Mouse (Mus musculus) embryonic facial prominence, embryonic 10.5 days (tissue): Measurements from ENCODE around the gene Mxd4. TPM values are rescaled to one million over a fixed set of nuclear protein-coding genes. Genes with fewer than 3 reads are reported as not detected.

ENCODE experiments used
- DNase-seq: peaks from one replicate; pipeline ENCODE4 v3.0.0-alpha.2; 2017; ENCODE audit warnings: low spot score
- H3K27ac ChIP-seq: fragments of 300-500 bp; sonication (generic); replicated peaks from 2 replicates; pipeline ENCODE4 v1.5.1; 2016; ENCODE audit warnings: mild to moderate bottlenecking
- H3K27me3 ChIP-seq: fragments of 300-500 bp; sonication (generic); replicated peaks from 2 replicates; pipeline ENCODE4 v1.6.1; 2016; ENCODE audit warnings: low read depth, mild to moderate bottlenecking; ENCODE audit not compliant: poor library complexity, severe bottlenecking
- H3K36me3 ChIP-seq: fragments of 300-500 bp; sonication (generic); replicated peaks from 2 replicates; pipeline ENCODE4 v1.6.1; 2016; ENCODE audit warnings: mild to moderate bottlenecking, moderate library complexity
- H3K4me1 ChIP-seq: fragments of 300-500 bp; sonication (generic); 2 replicates; pipeline ENCODE4 v1.6.1; 2016
- H3K4me3 ChIP-seq: fragments of 300-500 bp; sonication (generic); 2 replicates; pipeline ENCODE4 v1.5.1; 2016; ENCODE audit warnings: mild to moderate bottlenecking, moderate library complexity
- H3K9me3 ChIP-seq: fragments of 300-500 bp; sonication (generic); 2 replicates; pipeline ENCODE4 v1.6.1; 2016; ENCODE audit warnings: mild to moderate bottlenecking
- WGBS: fragments of 180-500 bp; shearing (Covaris S2); methylation state at CpG from one replicate; pipeline ENCODE4 v1.1.7; 2016; 5-methylcytosine and 5-hydroxymethylcytosine counted together
- polyA plus RNA-seq: library from polyadenylated mRNA; unstranded; fragments of >200 nt; fragmentation: Nextera tagmentation; extraction: Ambion mirVana; gene quantifications from 2 replicates; pipeline ENCODE4 v1.2.1, GENCODE M21; 2016

Gene Mxd4
- polyA plus RNA-seq, 1 experiment from 2014 or later: 23.0 TPM

DNA sequence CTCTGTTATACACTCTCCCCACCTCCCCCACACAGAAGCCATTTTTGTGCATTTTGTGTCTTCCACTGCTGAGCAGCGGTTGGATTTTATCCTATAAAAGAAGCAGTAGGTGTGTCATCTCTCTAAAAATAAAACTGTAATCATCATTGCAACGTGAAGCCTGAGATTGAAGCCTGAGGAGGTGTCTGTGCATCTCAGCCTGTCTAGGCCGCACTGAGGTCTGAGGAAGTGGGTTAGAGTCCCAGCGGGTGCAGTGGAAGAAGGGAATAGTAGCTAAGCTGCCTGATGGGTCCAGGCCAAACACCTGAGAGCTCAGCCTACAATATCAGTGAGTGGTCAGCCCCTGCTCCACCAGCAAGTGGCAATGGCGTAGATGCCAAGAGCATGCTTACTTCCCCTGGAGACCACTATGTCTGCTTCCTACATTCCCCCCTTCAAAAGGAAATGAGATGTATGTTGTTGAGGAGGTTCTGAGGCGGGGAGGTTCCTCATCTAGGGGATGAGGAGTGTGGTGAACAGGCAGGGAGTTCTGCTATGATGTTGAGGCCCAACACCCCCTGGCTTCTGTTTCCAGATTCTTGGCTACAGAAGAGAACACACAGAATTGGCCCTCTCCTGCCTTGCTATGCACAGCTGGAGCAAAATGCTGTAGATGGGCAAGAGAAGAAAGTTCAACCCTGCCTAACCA, 7.6 kb upstream of the Mxd4 start:
- no peak for DNase-seq
- no peak overlapping the region for H3K4me3 ChIP-seq
- no peaks in the 10 kb centered on the region for H3K27me3 ChIP-seq
- 0 out of 2 replicates have a peak, but pooled peaks cover 4% of the 10 kb centered on the region for H3K4me1 ChIP-seq
- no peak overlapping the region for H3K27ac ChIP-seq
- H3K36me3 ChIP-seq: no peaks in the 10 kb centered on the region
- 81% methylated on average over 6 of the region's 6 CpGs for WGBS
- no peaks in the 10 kb centered on the region for H3K9me3 ChIP-seq

DNA sequence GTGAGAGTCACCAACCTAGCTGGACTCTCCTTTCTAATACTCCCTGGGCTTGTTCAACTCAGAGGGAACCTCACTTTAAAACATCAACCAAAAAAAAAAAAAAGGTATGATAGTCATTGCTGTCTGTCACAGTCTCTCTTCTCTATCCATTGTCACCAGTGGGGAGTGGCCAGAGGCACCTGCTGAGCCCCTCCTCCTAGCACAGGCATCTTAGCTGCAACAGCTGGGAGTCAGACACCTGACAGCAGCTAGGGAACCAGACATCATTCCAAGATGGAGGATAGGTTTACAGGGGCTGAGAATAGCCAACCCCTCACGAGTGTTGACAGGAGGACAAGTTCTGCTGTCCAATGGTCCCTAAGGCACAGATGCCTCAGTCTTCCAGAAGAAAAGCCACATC, 6.9 kb upstream of the Mxd4 start:
- Histone ChIP-seq H3K36me3 (no peaks in the 10 kb centered on the region), H3K4me3 (no peak overlapping the region), H3K4me1 (0 out of 2 replicates have a peak, but pooled peaks cover 6% of the 10 kb centered on the region), H3K27me3 (0 out of 2 replicates have a peak, but pooled peaks cover 3% of the 10 kb centered on the region), H3K27ac (no peak overlapping the region), H3K9me3 (no peaks in the 10 kb centered on the region)
- no peak for DNase-seq
- WGBS: 59% methylated on average over 1 of the region's 1 CpGs

DNA sequence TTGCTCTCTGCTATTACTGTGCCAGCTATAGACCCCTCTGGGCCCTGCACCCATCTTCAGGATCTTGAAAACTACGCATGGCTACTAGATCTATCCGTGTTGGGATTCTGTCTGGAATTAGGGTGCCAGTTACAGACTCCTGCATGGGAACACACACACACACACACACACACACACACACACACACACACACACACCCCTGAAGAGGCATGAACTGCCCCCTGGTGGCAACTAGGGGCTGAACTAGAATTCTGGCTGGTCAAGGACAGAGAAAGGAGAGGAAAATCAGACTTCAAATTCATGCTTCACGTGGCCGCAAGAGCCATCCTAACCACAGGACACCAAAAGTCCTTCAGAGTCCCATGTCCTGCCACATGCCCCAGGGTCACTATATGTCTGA, 4.3 kb upstream of the Mxd4 start:
- Histone ChIP-seq H3K27ac (no peak overlapping the region), H3K4me3 (no peak overlapping the region), H3K4me1 (peaks cover 21% of the 10 kb centered on the region), H3K36me3 (no peaks in the 10 kb centered on the region), H3K9me3 (no peaks in the 10 kb centered on the region), H3K27me3 (0 out of 2 replicates have a peak, but pooled peaks cover 10% of the 10 kb centered on the region)
- DNase-seq: peak; percentile 22
- 80% methylated on average over 4 of the region's 4 CpGs for WGBS

DNA sequence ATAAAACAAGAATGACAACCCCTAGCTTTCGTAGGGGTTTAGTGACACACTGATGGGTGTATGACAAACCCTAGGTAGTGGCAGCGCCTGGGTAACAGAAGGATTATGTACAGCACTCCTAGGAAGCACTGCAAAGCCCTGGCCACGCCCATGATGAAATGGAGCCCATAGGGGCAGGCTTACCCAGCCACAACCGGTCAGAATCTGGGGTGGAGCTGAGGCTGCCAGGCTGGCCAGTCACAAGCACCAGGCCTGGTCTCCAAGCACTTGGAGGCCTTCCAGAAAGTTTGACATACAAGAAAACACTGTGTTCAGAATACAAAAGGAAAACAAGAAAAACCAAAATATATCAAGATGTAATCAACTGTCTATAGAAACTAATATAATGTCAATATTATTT, 3.5 kb upstream of the Mxd4 start:
- 51% methylated on average over 4 of the region's 4 CpGs for WGBS
- Histone ChIP-seq H3K27me3 (peaks cover 16% of the 10 kb centered on the region; the same call in 1 of the 2 replicates), H3K4me1 (peaks cover 29% of the 10 kb centered on the region), H3K9me3 (no peaks in the 10 kb centered on the region), H3K36me3 (no peaks in the 10 kb centered on the region), H3K27ac (no peak overlapping the region), H3K4me3 (no peak overlapping the region)
- no peak for DNase-seq

DNA sequence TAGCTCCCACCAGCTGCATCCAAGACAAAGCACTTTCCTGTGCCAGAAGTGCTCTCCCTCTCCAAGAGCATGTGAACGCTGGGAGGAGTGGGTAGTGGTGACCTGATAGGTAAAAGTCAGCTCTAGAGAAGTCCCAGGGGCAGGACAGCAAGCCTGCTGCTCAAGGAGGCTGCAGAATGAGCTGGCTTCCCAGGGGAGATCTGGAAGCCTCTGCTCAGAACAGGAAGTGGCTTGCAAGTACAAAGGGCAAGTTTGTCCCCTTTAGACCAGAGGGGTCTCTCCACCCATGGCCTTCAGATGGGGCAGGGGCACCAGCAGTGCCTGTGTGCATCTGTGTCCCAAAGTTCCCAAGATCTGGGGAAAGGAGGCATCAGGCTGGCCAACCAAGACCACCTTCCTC, 2.0 kb upstream of the Mxd4 start:
- Histone ChIP-seq H3K4me1 (peaks cover 38% of the 10 kb centered on the region), H3K36me3 (no peaks in the 10 kb centered on the region), H3K4me3 (no peak overlapping the region), H3K9me3 (no peaks in the 10 kb centered on the region), H3K27me3 (peaks cover 16% of the 10 kb centered on the region; the same call in 1 of the 2 replicates), H3K27ac (no peak overlapping the region)
- 62% methylated on average over 1 of the region's 1 CpGs for WGBS
- no peak for DNase-seq

DNA sequence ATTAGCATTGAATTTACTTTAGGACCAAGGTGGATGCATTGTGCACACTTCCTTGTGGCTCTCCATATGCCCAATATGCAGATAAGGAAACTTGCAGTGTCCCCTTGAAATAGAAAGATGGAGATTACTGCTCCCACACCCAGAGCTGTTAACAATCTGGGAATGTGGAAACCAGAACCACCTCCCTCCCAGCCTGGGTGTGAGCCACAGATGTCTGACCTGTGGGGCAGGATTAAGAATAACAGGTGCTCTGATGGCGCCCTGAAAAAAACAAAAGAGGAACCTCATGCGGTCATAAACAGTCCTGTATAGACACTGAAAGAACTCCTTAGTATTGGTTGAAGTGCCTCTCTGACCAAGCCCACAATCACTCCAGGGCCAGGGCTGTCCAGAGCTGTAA, 1.3 kb upstream of the Mxd4 start:
- no peak for DNase-seq
- peak overlapping the region; percentile 95; the same call in 1 of the 2 replicates for H3K4me3 ChIP-seq
- H3K4me1 ChIP-seq: peaks cover 38% of the 10 kb centered on the region
- H3K27ac ChIP-seq: no peak overlapping the region
- peaks cover 16% of the 10 kb centered on the region; the same call in 1 of the 2 replicates for H3K27me3 ChIP-seq
- 0 out of 2 replicates have a peak, but pooled peaks cover 1% of the 10 kb centered on the region for H3K36me3 ChIP-seq
- no peaks in the 10 kb centered on the region for H3K9me3 ChIP-seq
- 80% methylated on average over 2 of the region's 2 CpGs for WGBS

DNA sequence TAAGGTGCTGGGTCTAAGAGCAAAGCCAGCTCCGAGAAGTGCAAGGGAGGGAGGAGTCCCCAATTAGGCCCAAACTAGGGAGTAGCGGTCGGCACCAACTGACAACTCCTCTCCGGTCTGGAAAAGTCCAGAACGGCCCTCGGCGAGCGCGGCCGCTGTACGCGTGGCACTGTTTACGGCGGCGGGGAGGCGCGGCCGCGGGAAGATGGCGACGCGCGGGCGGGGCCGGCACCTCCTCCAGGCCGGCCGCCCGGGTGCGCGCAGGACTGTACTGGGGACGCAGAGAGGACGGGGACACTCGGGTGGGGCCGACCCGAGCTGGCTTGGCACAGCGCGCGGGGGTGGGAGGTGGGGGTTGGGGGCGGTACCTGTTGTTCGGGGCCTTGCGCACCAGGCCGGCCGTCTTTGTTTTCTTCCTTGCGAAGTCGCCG, 544 bp downstream of the Mxd4 start:
- peak overlapping the region; percentile 95 for H3K4me3 ChIP-seq
- H3K27ac ChIP-seq: peak overlapping the region; percentile 89
- WGBS: under 1% methylated on average over 46 of the region's 46 CpGs
- H3K36me3 ChIP-seq: peaks cover 20% of the 10 kb centered on the region
- H3K27me3 ChIP-seq: peaks cover 16% of the 10 kb centered on the region; the same call in 1 of the 2 replicates
- peak; percentile 63 for DNase-seq
- H3K4me1 ChIP-seq: peaks cover 48% of the 10 kb centered on the region
- H3K9me3 ChIP-seq: no peaks in the 10 kb centered on the region

DNA sequence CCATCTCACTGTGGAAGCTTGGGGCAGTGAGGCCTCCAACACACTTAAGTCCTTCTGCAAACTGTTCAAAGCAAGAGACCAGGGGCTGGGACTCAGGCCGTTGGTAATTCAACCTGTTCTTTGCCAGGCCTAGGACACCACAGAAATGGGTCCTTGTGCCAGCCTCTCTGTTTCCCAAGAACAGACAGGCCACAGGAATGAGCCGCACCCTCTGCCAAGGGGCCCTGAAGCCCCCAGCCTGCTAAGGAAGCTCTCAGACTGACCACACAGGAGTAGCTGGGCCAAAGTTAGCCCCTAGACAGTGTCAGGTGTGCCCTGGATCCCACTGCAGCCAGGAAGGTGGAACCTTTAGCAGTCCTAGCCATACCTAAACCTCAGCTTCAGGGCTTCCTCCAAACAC, 1.1 kb downstream of the Mxd4 start:
- peaks cover 48% of the 10 kb centered on the region for H3K4me1 ChIP-seq

DNA sequence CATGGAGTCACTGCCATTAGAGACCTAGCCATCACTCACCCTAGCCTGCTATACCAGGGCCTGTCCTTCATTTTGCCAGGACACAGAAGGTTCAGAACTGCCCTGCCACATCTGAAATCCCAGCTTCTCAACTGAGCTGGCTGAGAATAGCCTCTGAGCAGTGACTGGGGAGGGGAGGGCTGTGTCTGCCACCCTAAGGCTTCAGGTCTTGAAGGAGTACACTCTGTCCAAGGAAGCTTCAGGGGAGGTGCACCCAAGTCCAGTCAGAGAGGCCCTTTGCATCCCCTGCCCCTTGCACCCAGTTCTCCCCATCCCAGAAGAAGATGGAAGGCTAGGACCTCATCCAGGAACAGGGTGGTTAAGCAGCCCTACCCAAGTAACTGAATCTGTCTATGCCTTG, 1.7 kb downstream of the Mxd4 start:
- Histone ChIP-seq H3K27me3 (peaks cover 16% of the 10 kb centered on the region; the same call in 1 of the 2 replicates), H3K27ac (no peak overlapping the region), H3K4me3 (peak overlapping the region; percentile 95; the same call in 1 of the 2 replicates), H3K36me3 (peaks cover 28% of the 10 kb centered on the region), H3K9me3 (no peaks in the 10 kb centered on the region), H3K4me1 (peaks cover 48% of the 10 kb centered on the region)
- DNase-seq: no peak

More for the DNA sequence above, 1.1 kb downstream of the Mxd4 start:
- DNase-seq: no peak
- Histone ChIP-seq H3K4me3 (peak overlapping the region; percentile 95), H3K36me3 (peaks cover 23% of the 10 kb centered on the region), H3K27ac (peak overlapping the region; percentile 89; the same call in 1 of the 2 replicates), H3K9me3 (no peaks in the 10 kb centered on the region), H3K27me3 (peaks cover 16% of the 10 kb centered on the region; the same call in 1 of the 2 replicates)
- WGBS: 71% methylated on average over 2 of the region's 2 CpGs

DNA sequence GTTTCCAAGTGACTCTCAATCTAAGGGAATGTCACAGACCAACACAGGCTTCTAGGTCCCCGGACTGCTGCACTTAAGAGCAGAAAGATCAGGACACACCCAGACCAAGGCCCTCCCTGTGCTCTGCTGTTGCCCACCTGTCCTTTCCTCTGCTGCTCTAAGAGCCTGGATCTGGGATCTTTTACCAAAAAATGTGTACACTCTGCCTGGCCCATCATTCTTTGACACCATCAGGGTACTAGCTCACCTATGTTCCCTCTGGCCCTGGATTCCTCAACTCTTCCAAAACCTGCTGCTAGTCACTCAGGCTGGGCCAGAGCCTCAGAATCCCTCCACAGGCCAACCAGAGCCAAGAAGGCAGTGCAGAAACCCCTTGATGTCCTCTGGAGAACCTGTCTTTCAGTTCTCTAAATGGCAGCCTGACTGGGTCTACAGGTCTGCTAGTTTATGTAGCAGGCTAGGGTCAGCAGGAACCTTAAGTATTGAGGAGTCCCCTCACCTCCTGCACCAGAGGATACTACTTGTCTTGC, 2.4 kb downstream of the Mxd4 start:
- WGBS: 92% methylated on average over 1 of the region's 1 CpGs
- peak overlapping the region; percentile 95; the same call in 1 of the 2 replicates for H3K4me3 ChIP-seq
- H3K36me3 ChIP-seq: peaks cover 30% of the 10 kb centered on the region
- H3K27me3 ChIP-seq: peaks cover 16% of the 10 kb centered on the region; the same call in 1 of the 2 replicates
- H3K4me1 ChIP-seq: peaks cover 44% of the 10 kb centered on the region
- H3K27ac ChIP-seq: no peak overlapping the region
- no peaks in the 10 kb centered on the region for H3K9me3 ChIP-seq
- DNase-seq: peak; percentile 5

DNA sequence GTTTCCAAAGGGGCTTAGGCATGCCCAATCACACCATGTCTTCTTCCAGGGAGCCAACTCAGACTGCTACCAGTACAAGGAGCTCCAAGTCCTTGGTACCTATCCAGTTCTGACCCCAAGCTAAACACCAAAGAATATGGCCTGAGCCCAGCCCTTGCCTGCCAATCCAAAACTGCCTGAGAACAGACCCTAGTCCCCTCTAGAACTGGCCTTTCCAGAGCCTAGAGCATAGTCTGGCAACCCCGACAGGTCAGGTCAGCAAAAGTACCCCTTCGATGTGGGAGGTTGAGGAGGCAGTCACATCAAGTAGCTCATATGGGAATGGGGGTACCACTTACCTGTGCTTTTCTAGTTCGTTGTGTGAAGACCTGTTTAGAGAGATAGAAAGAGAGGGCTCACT, 3.5 kb downstream of the Mxd4 start:
- no peak overlapping the region for H3K4me3 ChIP-seq
- 88% methylated on average over 3 of the region's 3 CpGs for WGBS

DNA sequence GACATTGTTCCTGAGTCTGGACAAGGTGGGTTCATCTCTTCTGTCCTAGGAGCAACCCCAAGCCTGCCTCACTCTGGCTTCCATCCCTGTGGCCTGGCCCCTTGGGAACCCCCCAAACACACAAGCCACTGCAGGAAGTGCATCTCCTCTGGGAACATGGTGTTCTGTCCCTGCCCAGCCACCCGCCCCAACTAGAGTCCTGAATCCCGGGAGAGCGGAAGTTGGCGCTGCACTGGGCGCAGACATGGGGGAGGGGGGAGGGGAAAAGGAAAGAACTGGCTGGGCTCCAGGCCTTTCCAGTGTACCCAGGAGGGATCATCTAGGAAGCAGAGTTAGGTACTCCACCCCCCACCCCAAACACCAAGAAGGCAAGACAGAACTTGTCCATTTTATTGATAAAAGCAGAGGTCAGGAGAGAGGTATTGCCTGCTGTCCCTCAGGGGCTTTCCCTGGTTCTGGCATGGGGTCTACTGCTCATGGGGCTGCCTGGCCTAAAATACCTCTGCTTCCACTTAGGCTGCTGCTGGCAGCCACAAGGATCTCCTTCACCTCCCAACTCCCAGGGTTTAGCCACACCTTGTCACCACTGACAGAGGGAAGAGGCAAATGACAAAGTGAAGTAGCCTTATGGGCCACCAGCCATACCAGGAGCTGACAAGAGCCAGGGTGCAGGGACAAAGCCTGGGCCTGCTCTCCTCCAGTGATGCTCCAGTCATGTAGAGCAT, 4.2 kb downstream of the Mxd4 start:
- Histone ChIP-seq H3K9me3 (no peaks in the 10 kb centered on the region), H3K36me3 (peaks cover 41% of the 10 kb centered on the region), H3K4me3 (no peak overlapping the region), H3K4me1 (peaks cover 31% of the 10 kb centered on the region), H3K27me3 (peaks cover 6% of the 10 kb centered on the region; the same call in 1 of the 2 replicates), H3K27ac (no peak overlapping the region)
- peak; percentile 7 for DNase-seq
- WGBS: 71% methylated on average over 5 of the region's 5 CpGs

More for the DNA sequence above, 3.5 kb downstream of the Mxd4 start:
- H3K27me3 ChIP-seq: peaks cover 8% of the 10 kb centered on the region; the same call in 1 of the 2 replicates
- peak; percentile 5 for DNase-seq
- no peak overlapping the region for H3K27ac ChIP-seq
- peaks cover 37% of the 10 kb centered on the region for H3K4me1 ChIP-seq
- peaks cover 35% of the 10 kb centered on the region for H3K36me3 ChIP-seq
- no peaks in the 10 kb centered on the region for H3K9me3 ChIP-seq
